Mouse (Mus musculus): ENCODE measurements around the gene I830077J02Rik.

GRCm38 (mm10) chr3:105882105-105882504 is 50.4 kb downstream of the I830077J02Rik start:
- no peak for TF ChIP-seq GATA1 (IDR thresholded peaks at IDR 0.05; ENCODE audit: low read length)
- no peak for TF ChIP-seq TAL1 (IDR thresholded peaks at IDR 0.05; ENCODE audit: low read length)

All from erythroblast, embryonic 14.5 days (primary cell).